Mouse (Mus musculus) frontal cortex, adult (tissue): Measurements from ENCODE around the gene Tm4sf20.

ENCODE experiments used
- ATAC-seq: cut with Nextera tagmentation; 2 replicates; pipeline ENCODE4 v1.9.2; 2017; ENCODE audit warnings: mild to moderate bottlenecking, moderate library complexity, mixed read lengths; ENCODE audit not compliant: low TSS enrichment

The Tm4sf20 gene

GRCm38 (mm10) chr1:82717816-82718512 lies 50.3 kb downstream of the Tm4sf20 start:
- ATAC-seq = peak; percentile 50
